28 mouse cellular contexts compared by ENCODE assay signal in genomic region chr11:96501042-96501441, GRCm38 (mm10). TPM values are rescaled to one million over a fixed set of nuclear protein-coding genes. Genes with fewer than 3 reads are reported as not detected.
A peak's percentile ranks its signal among the peaks of the same experiment; 100 is the strongest.
DNase-seq lines count a peak whose midpoint lies in the region; TF ChIP-seq lines count a peak whose summit lies in the region.
"Had no signal": no experiment of that assay in that cellular context is flagged by ENCODE, and none has a peak within 500 bp of the region (broad histone marks: within the 10 kb centered on the region; RNA-seq: fewer than 3 reads in every experiment).

No protein-coding gene starts in this region.

- no peak for TF ChIP-seq POLR2A in brain, embryonic 14.5 days (IDR thresholded peaks at IDR 0.05; ENCODE audit: borderline replicate concordance, extremely low read depth, insufficient read depth, insufficient read length, poor library complexity, severe bottlenecking)

- no peaks in the 10 kb centered on the region for H3K9me3 ChIP-seq in embryonic facial prominence, embryonic 10.5 days
- H3K9me3 ChIP-seq: embryonic facial prominence, embryonic 12.5 days; heart, embryonic 13.5 days; hindbrain, embryonic 15.5 days; intestine, embryonic 15.5 days; limb, embryonic 13.5 days; lung, embryonic 15.5 days; neural tube, embryonic 13.5 days; stomach, embryonic 15.5 days had no signal

- H3K27me3 ChIP-seq in embryonic facial prominence, embryonic 10.5 days (replicated peaks; ENCODE audit: low read depth, poor library complexity, severe bottlenecking): peaks cover 15% of the 10 kb centered on the region
- H3K27me3 ChIP-seq: embryonic facial prominence, embryonic 12.5 days; hindbrain, embryonic 15.5 days; intestine, embryonic 15.5 days; lung, embryonic 15.5 days; neural tube, embryonic 13.5 days; stomach, embryonic 15.5 days had no signal

- H3K36me3 ChIP-seq in embryonic facial prominence, embryonic 10.5 days (replicated peaks): no peaks in the 10 kb centered on the region
- H3K36me3 ChIP-seq: embryonic facial prominence, embryonic 12.5 days; heart, embryonic 13.5 days; hindbrain, embryonic 15.5 days; intestine, embryonic 15.5 days; limb, embryonic 13.5 days; lung, embryonic 15.5 days; neural tube, embryonic 13.5 days; stomach, embryonic 15.5 days had no signal

- peak; percentile 49 for DNase-seq in layer of hippocampus, adult 11-12 months (ENCODE audit: low spot score)
- no peak for DNase-seq in layer of hippocampus, postnatal 25 days (ENCODE audit: extremely low spot score in 1 of 2, low spot score in 1 of 2)
- peak; percentile 52 for DNase-seq in brain, adult 2 months (ENCODE audit: low read depth, low spot score)
- peak; percentile 84 for DNase-seq in brain, embryonic 14.5 days (ENCODE audit: low read depth)
- DNase-seq in layer of hippocampus, adult 8-10 months (ENCODE audit: low spot score in 2 of 2): peak; percentile 50 to 56
- no peak for DNase-seq in ovary, adult 18-20 months (ENCODE audit: low spot score)
- DNase-seq in heart, adult 18-20 months: no peak
- DNase-seq in embryonic facial prominence, embryonic 10.5 days (ENCODE audit: low spot score): no peak
- DNase-seq: adrenal gland, adult 2 months; adrenal gland, postnatal 36 days; B cell, adult 2 months; cerebellum, adult 11 months; cerebellum, adult 9-10 months; cerebellum, postnatal 36 days; heart, postnatal 10 days; kidney, adult 8-10 months; kidney, postnatal 4 days; thymus, postnatal 14 days had no signal

- 74% methylated on average over 6 of the region's 6 CpGs for WGBS in embryonic facial prominence, embryonic 10.5 days

- H3K4me1 ChIP-seq in embryonic facial prominence, embryonic 10.5 days: peaks cover 4% of the 10 kb centered on the region
- H3K4me1 ChIP-seq: embryonic facial prominence, embryonic 12.5 days; intestine, embryonic 15.5 days; limb, embryonic 13.5 days; stomach, embryonic 15.5 days had no signal

- TF ChIP-seq CTCF in brain, embryonic 14.5 days (IDR thresholded peaks at IDR 0.05; ENCODE audit: borderline replicate concordance, extremely low read depth, insufficient read depth, insufficient read length): no peak

- no peak overlapping the region for H3K4me3 ChIP-seq in embryonic facial prominence, embryonic 10.5 days
- H3K4me3 ChIP-seq: embryonic facial prominence, embryonic 12.5 days; heart, embryonic 13.5 days; hindbrain, embryonic 15.5 days; intestine, embryonic 15.5 days; left cerebral cortex, adult 2 months; limb, embryonic 13.5 days; lung, embryonic 15.5 days; neural tube, embryonic 13.5 days; stomach, embryonic 15.5 days had no signal

- H3K27ac ChIP-seq in embryonic facial prominence, embryonic 10.5 days (replicated peaks): no peak overlapping the region
- H3K27ac ChIP-seq: embryonic facial prominence, embryonic 12.5 days; heart, embryonic 13.5 days; hindbrain, embryonic 15.5 days; intestine, embryonic 15.5 days; kidney, postnatal 0 days; left cerebral cortex, adult 2 months; limb, embryonic 13.5 days; lung, embryonic 15.5 days; neural tube, embryonic 13.5 days; stomach, embryonic 15.5 days had no signal

RNA-seq across cellular contexts. Expression of gene Skap1, which starts 36.6 kb away (rescaled TPM):
- 1 to 10 TPM; 1.2 to 1.3 TPM for total RNA-seq in layer of hippocampus, postnatal 25 days (2021)
- polyA plus RNA-seq in brain, embryonic 14.5 days (2012; rRNA removed): 1.9 and 2.3 TPM in 2 replicates
- 1 to 10 TPM; 1.1 to 2.8 (median 2.3) TPM for total RNA-seq in layer of hippocampus, adult 8-10 months (2022)
- 1 to 10 TPM in 1 of 2 experiments, not detected in 1; 2.3 TPM for total RNA-seq in heart, adult 18-20 months (2021)
- 0.19 and 0.46 TPM in 2 replicates for polyA plus RNA-seq in embryonic facial prominence, embryonic 10.5 days (2016; fragmentation: Nextera tagmentation; extraction: Ambion mirVana)

Comparison
In these comparisons a context has a peak if more than half of its experiments do, and no peak if none do; other contexts are left out.
1. DNase-seq: peak in layer of hippocampus, adult 11-12 months (single experiment), brain, adult 2 months (single experiment), brain, embryonic 14.5 days (single experiment) and layer of hippocampus, adult 8-10 months (2 of 2); none in layer of hippocampus, postnatal 25 days (0 of 2), ovary, adult 18-20 months (single experiment), heart, adult 18-20 months (0 of 2) and embryonic facial prominence, embryonic 10.5 days (single experiment).